Mouse (Mus musculus) hindbrain, embryonic 15.5 days (tissue): ENCODE results near the gene Acsl4. TPM values are rescaled to one million over a fixed set of nuclear protein-coding genes. Genes with fewer than 3 reads are reported as not detected.

ENCODE experiments used
- ATAC-seq: fragments of 200-750 bp; cut with Nextera tagmentation; 2 replicates; pipeline ENCODE4 v1.8.0; 2017; ENCODE audit warnings: low read depth, moderate number of reproducible peaks, moderate TSS enrichment; ENCODE audit not compliant: low FRiP score
- H3K27ac ChIP-seq: fragments of 300-500 bp; sonication (generic); replicated peaks from 2 replicates; pipeline ENCODE4 v1.5.1; 2015; ENCODE audit warnings: mild to moderate bottlenecking, inconsistent platforms
- H3K27me3 ChIP-seq: fragments of 300-500 bp; sonication (generic); 2 replicates; pipeline ENCODE4 v1.6.1; 2015; ENCODE audit warnings: control low read depth, inconsistent platforms
- H3K36me3 ChIP-seq: fragments of 300-500 bp; sonication (generic); 2 replicates; pipeline ENCODE4 v1.6.1; 2015; ENCODE audit warnings: control low read depth, inconsistent platforms
- H3K4me1 ChIP-seq: fragments of 300-500 bp; sonication (generic); replicated peaks from 2 replicates; pipeline ENCODE4 v1.6.1; 2015; ENCODE audit warnings: control low read depth, inconsistent platforms
- H3K4me2 ChIP-seq: fragments of 300-500 bp; sonication (generic); 2 replicates; pipeline ENCODE4 v1.6.1; 2015; ENCODE audit warnings: moderate library complexity, mild to moderate bottlenecking, inconsistent platforms
- H3K4me3 ChIP-seq: fragments of 300-500 bp; sonication (generic); 2 replicates; pipeline ENCODE4 v1.5.1; 2015; ENCODE audit warnings: mild to moderate bottlenecking, inconsistent platforms
- H3K9ac ChIP-seq: fragments of 300-500 bp; sonication (generic); 2 replicates; pipeline ENCODE4 v1.6.1; 2015; ENCODE audit warnings: inconsistent platforms
- H3K9me3 ChIP-seq: fragments of 300-500 bp; sonication (generic); 2 replicates; pipeline ENCODE4 v1.6.1; 2016; ENCODE audit warnings: control low read depth, inconsistent platforms
- WGBS: fragments of 180-500 bp; shearing (Covaris S2); methylation state at CpG from one replicate; pipeline ENCODE4 v1.1.7; 2015; 5-methylcytosine and 5-hydroxymethylcytosine counted together
- polyA plus RNA-seq: library from polyadenylated mRNA; unstranded; fragments of >200 nt; fragmentation: Nextera tagmentation; extraction: Ambion mirVana; gene quantifications from 2 replicates; pipeline ENCODE4 v1.2.1, GENCODE M21; 2015

Gene Acsl4
- polyA plus RNA-seq, 1 experiment from 2014 or later = 22.1 TPM

DNA sequence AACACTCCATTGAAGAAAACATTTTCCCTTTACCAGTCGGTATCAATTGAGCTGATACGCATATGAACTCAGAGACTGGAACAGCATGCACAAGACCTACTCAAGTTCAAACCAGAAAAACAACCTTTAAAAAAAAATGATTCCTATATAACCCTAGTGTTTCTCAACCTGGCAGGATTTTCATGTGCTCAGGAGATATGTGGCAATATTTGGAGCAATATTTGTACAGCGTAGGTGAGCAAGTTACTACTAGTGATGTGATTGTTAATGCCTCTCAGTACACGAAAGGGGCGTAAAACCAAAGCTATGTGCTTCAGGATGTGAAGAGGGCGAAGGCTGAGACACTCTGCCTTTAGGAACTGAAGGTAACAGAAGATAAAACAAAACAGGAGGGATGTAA is 54.1 kb downstream of the Acsl4 start:
- Histone ChIP-seq H3K4me2 (no peak overlapping the region), H3K36me3 (no peaks in the 10 kb centered on the region), H3K27ac (no peak overlapping the region), H3K9ac (no peak overlapping the region), H3K4me3 (no peak overlapping the region), H3K4me1 (no peaks in the 10 kb centered on the region), H3K9me3 (no peaks in the 10 kb centered on the region), H3K27me3 (no peaks in the 10 kb centered on the region)
- no peak for ATAC-seq
- WGBS = 95% methylated on average over 6 of the region's 6 CpGs

DNA sequence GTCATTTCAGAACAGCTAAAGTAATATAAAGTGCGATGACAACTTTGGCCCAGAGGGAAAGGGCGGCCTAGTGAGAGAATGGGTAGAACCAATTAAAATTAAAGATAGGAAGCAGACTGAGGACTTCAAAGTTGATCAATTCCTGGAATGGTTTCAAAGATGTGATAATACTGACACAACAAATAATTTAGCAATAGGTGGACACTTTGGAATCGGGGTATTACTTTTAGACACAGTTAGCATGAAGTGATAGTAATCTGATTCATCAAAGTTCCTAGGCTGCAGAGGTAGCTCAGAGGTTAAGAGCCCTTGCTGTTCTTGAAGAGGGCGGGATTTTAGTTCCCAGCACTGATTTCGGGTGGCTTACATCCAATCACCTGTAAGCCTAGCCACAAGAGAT is 54.8 kb downstream of the Acsl4 start:
- Histone ChIP-seq H3K36me3 (no peaks in the 10 kb centered on the region), H3K27me3 (no peaks in the 10 kb centered on the region), H3K9ac (no peak overlapping the region), H3K27ac (no peak overlapping the region), H3K4me3 (no peak overlapping the region), H3K4me2 (no peak overlapping the region), H3K9me3 (no peaks in the 10 kb centered on the region), H3K4me1 (no peaks in the 10 kb centered on the region)
- no peak for ATAC-seq
- WGBS = 88% methylated on average over 5 of the region's 5 CpGs

DNA sequence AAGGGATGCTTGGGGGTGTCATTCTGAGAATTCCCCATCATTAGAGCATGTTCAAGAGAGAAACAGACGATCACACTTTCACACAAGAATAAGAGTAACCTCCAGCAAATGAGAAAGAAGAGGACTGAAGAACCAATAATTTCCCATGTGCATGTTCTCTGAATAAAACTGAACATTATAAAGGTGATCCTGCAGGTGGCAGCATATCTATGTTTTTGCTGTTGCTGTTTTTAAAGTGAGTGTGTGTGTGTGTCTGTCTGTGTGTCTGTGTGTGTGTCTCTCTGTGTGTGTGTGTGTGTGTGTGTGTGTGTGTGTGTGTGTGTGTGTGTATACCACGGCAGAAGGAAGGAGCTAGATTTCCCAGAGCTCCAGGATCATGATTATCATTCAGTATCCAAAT is 64.6 kb downstream of the Acsl4 start:
- Histone ChIP-seq H3K9me3 (no peaks in the 10 kb centered on the region), H3K27me3 (no peaks in the 10 kb centered on the region), H3K4me2 (no peak overlapping the region), H3K4me1 (no peaks in the 10 kb centered on the region), H3K27ac (no peak overlapping the region), H3K36me3 (no peaks in the 10 kb centered on the region), H3K4me3 (no peak overlapping the region), H3K9ac (no peak overlapping the region)
- ATAC-seq = no peak
- 72% methylated on average over 2 of the region's 2 CpGs for WGBS

DNA sequence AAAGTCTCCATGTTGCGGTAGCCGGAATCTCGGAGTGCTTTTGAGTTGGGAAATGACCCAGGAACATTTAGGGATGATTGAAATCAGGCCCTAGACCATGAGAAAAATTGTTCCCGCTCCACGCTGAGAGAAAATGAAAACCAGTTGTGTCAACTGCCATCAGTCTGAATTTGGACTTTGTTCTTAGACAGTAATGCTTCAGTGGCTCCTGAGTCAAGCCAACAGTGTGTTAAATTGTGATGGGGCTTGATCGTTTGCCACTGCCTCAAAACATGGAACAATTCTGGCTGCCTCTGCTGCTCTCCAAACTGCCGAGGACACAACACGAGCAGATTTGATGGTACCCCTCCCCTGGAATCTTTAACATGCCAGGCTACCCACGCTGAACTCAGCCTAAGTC is 74.2 kb downstream of the Acsl4 start:
- Histone ChIP-seq H3K4me2 (no peak overlapping the region), H3K9me3 (no peaks in the 10 kb centered on the region), H3K27ac (no peak overlapping the region), H3K9ac (no peak overlapping the region), H3K27me3 (no peaks in the 10 kb centered on the region; the same call in 1 of the 2 replicates), H3K4me1 (no peaks in the 10 kb centered on the region), H3K36me3 (no peaks in the 10 kb centered on the region), H3K4me3 (no peak overlapping the region)
- 80% methylated on average over 9 of the region's 9 CpGs for WGBS
- ATAC-seq = no peak

DNA sequence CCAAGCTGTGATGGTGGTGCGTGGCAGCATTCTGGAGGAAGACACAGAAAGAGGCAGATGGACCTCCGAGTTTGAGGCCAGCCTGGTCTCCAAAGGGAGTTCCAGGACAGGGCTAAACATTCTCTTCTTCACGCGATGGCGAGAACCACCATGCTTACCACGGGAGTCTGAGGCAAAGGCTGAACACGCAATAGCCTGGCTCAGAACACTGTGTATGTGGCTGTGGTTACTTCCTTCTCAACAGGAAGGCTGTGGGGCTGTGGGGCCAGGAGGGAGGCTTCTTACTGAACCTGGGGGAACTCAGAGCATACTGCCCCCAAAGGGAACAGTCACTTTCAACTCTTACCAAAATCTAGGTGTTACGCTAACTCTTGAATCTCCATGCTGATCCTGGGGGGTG is 75.1 kb downstream of the Acsl4 start:
- ATAC-seq = no peak
- no peaks in the 10 kb centered on the region for H3K4me1 ChIP-seq
- no peak overlapping the region for H3K4me2 ChIP-seq
- no peaks in the 10 kb centered on the region for H3K9me3 ChIP-seq
- no peaks in the 10 kb centered on the region for H3K36me3 ChIP-seq
- no peak overlapping the region for H3K9ac ChIP-seq
- no peak overlapping the region for H3K4me3 ChIP-seq
- no peaks in the 10 kb centered on the region; the same call in 1 of the 2 replicates for H3K27me3 ChIP-seq
- no peak overlapping the region for H3K27ac ChIP-seq
- 73% methylated on average over 8 of the region's 8 CpGs for WGBS

DNA sequence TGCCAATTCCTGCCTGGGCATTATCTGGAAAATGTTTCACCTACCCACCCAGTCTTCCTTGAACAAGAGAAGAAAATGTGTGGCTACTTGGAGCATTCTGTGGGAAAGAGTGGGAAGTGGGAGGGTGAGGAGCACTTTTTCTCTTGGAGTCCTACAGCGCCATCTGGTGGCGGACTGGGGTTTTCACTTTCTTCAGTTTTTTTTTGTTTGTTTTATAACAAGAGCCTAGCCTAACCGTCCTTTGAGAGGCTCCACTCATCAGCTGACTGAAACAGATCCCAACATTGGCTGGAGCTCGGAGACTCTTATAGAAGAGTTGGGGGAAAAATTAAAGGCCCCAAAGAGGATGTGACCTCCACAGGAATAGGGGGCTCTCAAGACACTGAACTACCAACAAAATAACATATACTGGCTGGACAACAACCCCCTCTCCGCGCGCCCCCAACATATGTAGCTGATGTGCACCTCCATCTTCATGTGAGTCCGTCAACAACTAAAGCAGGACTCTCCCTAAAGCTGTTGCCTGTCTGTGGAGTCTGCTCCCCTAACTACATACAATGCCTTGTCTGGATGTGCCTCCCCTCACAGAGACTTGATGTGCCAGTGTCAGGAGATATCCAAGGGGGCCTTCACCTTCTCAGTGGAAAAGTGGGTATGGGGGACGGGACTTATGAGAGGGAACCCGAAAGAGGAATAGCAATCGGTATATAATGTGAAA is 75.9 kb downstream of the Acsl4 start:
- ATAC-seq = peak; percentile 63
- Histone ChIP-seq H3K27ac (no peak overlapping the region), H3K9ac (no peak overlapping the region), H3K4me1 (no peaks in the 10 kb centered on the region), H3K27me3 (no peaks in the 10 kb centered on the region; the same call in 1 of the 2 replicates), H3K36me3 (no peaks in the 10 kb centered on the region), H3K4me2 (peak overlapping the region; percentile 30), H3K9me3 (no peaks in the 10 kb centered on the region), H3K4me3 (0 out of 2 replicates have a peak overlapping the region, but pooled peaks have one; percentile 8)
- 52% methylated on average over 11 of the region's 11 CpGs for WGBS

DNA sequence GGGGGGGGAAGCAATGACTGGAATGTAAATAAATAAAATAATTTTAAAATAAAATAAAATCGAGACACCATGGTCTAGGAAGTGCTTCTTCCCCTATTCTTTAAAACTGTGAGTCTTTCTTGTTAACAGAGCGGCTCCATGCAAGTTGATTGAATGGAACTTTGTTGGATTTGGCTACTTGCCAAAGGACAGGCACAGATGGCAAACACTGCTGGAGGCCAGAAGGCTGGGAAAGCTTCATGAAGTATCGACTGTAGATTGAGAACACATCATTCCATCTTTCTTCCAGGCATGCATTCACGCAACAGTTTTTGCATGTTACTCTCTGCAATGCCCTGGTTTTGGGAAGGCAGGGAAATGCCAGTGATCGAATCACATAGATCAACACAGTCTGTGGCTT is 79.9 kb downstream of the Acsl4 start:
- peaks cover 4% of the 10 kb centered on the region; the same call in 1 of the 2 replicates for H3K4me1 ChIP-seq
- no peak overlapping the region for H3K4me3 ChIP-seq
- 49% methylated on average over 5 of the region's 5 CpGs for WGBS
- ATAC-seq = no peak
- H3K4me2 ChIP-seq = no peak overlapping the region
- H3K36me3 ChIP-seq = no peaks in the 10 kb centered on the region
- no peak overlapping the region for H3K9ac ChIP-seq
- no peaks in the 10 kb centered on the region; the same call in 1 of the 2 replicates for H3K27me3 ChIP-seq
- H3K9me3 ChIP-seq = no peaks in the 10 kb centered on the region
- 0 out of 2 replicates have a peak overlapping the region, but pooled peaks have one; percentile 34 for H3K27ac ChIP-seq

DNA sequence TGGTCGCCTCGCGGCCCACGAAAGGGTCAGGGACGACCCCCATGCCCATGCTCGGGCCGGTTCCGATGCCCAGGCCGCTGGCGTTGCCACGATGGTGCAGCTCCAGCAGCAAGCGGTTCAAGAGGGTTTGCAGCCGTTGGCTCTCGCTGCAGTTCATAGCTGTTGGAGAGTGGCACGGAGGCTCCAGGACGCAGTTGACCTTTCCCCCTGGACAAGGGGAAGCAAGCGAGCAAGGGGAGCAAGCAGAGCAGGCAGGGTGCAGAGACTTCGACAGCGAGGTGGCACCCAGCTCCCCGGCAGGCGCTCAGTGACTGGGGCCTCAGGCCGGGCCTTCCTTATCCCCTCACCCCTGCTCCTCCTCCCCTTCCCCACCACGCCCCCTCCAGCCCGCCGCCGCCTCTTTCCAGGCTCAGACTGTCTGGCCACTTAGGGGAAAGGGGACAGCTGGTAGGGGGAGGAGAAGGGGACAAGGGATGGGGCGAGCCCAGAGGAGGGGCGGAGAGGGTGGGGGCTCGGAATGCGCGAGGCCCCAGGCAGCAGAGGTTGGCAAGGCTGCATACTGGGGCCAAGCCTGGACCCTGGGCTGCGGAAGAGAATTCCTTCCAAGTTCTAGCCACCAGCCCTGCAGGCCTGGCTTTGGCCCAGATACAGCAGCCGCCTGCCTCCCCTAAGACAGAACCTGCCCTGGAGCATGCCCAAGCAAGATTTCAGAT is 84.3 kb downstream of the Acsl4 start, which contains the start of gene Kcne1l:
Kcne1l (minus strand) TSS at position 426 of the 713 bp plus-strand sequence.
- no peaks in the 10 kb centered on the region for H3K36me3 ChIP-seq
- WGBS = 36% methylated on average over 28 of the region's 33 CpGs
- H3K27me3 ChIP-seq = peaks cover 2% of the 10 kb centered on the region; the same call in 1 of the 2 replicates
- peak within 1 kb of the TSS; percentile 14 for H3K4me3 ChIP-seq
- H3K4me1 ChIP-seq = peaks cover 6% of the 10 kb centered on the region; the same call in 1 of the 2 replicates
- H3K9me3 ChIP-seq = no peaks in the 10 kb centered on the region
- ATAC-seq = peak; percentile 84
- peak within 1 kb of the TSS; percentile 45 for H3K4me2 ChIP-seq
- H3K9ac ChIP-seq = no peak within 1 kb of the TSS
- H3K27ac ChIP-seq = peak within 1 kb of the TSS; percentile 68

DNA sequence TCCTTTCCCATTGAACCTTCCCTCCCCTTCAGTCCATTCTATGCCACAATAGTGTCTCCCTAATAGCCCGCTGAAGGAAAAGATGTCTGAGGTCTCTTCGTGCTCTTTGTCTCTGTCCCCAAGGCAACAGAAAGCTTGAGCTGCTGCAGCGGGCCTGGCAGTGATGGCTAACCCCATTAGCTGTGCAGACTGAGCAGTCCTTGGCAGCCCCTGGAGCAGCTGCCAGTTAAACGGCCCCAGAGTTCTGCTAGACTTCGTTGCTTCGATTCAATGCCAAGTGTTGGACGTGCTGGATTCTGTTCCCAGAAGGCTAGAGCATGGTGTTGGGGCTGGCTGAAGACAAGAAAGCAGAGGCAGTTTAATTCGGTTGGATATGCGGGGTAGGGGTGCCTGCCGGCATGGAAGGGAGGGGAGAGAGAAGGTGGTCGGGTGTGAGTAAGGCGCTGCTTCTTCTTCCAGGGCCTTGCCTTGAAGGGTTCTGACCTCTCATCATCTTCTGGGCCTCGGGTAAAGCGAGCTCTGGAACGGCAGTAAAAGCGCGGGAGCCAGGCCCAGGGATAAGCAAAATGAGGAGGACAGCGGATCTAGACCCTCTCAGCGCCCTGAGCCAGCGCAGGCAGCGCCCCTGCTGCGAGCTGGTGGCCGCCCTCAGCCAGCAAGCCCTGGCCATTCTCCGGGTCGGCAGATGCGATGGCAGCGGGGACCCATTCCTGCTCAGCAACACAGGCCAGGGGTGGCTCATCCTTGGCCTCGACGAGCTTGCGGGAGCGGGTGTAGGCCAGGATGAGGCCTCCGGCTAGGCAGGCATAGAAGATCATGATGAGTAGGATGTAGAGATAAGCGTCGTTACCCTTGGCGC is 85.1 kb downstream of the Acsl4 start:
- Histone ChIP-seq H3K9ac (no peak overlapping the region), H3K36me3 (no peaks in the 10 kb centered on the region), H3K4me3 (peak overlapping the region; percentile 14), H3K27me3 (peaks cover 2% of the 10 kb centered on the region; the same call in 1 of the 2 replicates), H3K4me1 (peaks cover 6% of the 10 kb centered on the region; the same call in 1 of the 2 replicates), H3K9me3 (no peaks in the 10 kb centered on the region), H3K4me2 (peak overlapping the region; percentile 45), H3K27ac (peak overlapping the region; percentile 68)
- peak; percentile 91 for ATAC-seq
- 25% methylated on average over 32 of the region's 35 CpGs for WGBS

DNA sequence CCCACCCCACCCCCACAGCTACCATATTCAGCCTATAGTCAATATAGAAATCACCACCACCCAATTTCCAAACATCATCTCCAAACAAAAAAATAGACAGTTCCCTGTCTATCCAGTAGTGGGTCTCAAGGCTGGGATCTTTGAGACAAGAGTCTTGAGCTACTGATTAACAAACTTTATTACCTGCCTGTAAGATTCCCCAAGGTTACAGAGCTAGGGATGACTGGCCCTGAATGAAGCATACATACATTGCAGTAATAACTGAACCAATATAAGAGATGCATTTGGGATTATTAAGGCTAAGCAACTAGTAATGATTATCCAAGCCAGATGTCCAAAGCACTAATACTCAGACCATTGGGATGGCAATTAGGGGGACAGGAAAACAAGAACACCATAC is 85.7 kb downstream of the Acsl4 start:
- no peak overlapping the region for H3K9ac ChIP-seq
- H3K9me3 ChIP-seq = no peaks in the 10 kb centered on the region
- no peak for ATAC-seq
- no peak overlapping the region for H3K4me2 ChIP-seq
- H3K4me3 ChIP-seq = no peak overlapping the region
- H3K36me3 ChIP-seq = no peaks in the 10 kb centered on the region
- peaks cover 6% of the 10 kb centered on the region; the same call in 1 of the 2 replicates for H3K4me1 ChIP-seq
- peaks cover 2% of the 10 kb centered on the region; the same call in 1 of the 2 replicates for H3K27me3 ChIP-seq
- H3K27ac ChIP-seq = no peak overlapping the region; the same call in 1 of the 2 replicates

DNA sequence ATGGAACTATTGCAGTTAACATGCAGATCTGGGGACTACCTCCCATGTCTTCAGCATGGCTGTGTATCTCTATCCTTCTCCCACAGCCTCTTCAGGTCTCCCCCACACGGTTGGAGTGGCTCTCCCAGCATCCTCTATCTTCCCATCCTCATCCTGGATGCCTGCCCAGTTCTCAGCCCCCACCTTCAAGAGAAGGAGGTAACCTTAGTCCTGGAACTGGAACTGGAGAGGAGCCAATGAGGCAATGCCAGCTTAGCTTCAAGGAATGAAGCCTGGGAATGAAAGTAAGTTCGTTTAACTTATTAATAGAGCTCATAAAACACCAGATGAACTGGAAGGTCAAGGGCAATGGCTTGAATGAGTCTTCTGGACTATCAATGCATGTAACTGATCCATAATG is 86.9 kb downstream of the Acsl4 start:
- H3K4me2 ChIP-seq = no peak overlapping the region

More for the DNA sequence above, 86.9 kb downstream of the Acsl4 start:
- Histone ChIP-seq H3K9me3 (no peaks in the 10 kb centered on the region), H3K27ac (no peak overlapping the region), H3K27me3 (peaks cover 2% of the 10 kb centered on the region; the same call in 1 of the 2 replicates), H3K4me1 (peaks cover 6% of the 10 kb centered on the region; the same call in 1 of the 2 replicates), H3K36me3 (no peaks in the 10 kb centered on the region), H3K9ac (no peak overlapping the region), H3K4me3 (no peak overlapping the region)
- WGBS = 41% methylated on average over 2 of the region's 2 CpGs
- no peak for ATAC-seq
